Mouse (Mus musculus) fibroblast of lung, adult 2 months (primary cell): ENCODE data around the gene Cdk13.

Source experiments
- DNase-seq: peaks from one replicate; pipeline ENCODE4 v3.0.0-alpha.2; 2011; ENCODE audit warnings: low read depth

Cdk13 gene

DNA sequence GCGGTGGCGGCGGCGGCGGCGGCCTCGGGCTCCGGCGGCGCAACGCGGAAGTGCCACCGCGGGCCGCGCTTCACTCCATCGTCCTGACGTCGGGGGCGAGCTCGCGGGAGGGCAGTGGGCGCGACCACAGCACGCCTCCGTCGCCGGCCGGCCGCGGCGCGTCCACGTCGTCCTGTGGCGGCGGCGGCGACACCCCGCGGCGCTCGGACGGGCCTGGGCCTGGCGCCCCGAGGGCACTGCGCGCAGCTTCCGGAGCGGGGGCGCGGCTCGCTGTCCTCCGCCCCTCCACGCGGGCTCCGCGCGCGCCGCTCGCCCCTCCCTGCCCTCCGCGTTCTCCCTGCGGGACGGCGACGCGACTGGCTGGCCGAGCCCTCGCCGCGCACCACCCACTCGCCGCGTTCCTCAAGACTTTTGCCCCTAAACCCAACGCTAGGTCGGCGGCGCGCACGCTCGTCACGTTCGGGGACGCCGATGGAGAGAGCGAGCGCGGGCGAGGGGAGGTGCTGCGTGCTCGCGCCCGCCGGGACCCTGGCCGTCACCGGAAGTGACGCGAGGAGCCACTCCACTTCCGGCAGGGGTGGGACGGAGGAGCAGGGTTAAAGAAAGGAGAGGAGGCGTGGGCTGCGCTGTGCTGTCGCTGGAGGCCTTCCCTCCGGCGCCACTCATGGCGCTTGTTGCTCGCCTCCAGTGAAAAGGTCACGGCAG lies at the start of gene Cdk13:
TSS of gene Cdk13 (minus strand) at position 189 of the 705 bp plus-strand sequence.
- peak; percentile 96 for DNase-seq

DNA sequence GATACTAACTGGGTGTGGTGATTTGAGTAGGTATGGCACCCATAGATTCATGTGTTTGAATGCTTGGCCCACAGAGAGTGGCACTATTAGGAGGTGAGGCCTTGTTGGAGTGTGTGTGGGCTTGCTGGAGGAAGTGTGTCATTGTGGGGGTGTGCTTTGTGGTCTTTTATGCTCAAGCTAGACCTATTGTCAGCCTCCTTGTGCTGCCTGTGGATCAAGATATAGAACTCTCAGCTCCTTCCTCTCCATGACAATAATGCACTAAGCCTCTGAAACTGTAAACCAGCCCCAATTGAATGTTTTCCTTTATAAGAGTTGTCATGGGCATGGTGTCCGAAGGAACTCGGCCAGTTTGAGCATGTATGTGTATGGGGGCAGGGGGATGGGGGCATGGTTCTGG lies 38.4 kb upstream of the Cdk13 start:
- no peak for DNase-seq

DNA sequence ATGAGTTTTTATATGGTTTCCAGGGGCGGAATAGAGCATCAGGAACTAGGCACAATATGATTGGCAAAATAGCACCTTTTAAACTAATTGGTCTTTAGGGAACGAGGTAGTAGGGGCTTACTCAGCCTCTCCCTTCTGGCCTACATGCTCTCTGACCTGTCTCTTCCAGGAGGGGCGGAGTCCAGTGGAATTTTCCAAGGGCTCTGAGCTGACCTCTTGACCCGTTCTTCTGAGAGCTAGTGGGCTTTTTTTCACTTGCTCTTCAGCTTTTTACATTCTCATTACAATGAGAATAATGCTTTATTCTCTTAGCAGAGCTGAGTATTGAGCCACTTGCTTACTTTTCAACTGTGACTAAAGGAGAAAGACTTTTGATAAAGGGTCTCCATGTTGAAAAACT lies 37.9 kb upstream of the Cdk13 start:
- no peak for DNase-seq

DNA sequence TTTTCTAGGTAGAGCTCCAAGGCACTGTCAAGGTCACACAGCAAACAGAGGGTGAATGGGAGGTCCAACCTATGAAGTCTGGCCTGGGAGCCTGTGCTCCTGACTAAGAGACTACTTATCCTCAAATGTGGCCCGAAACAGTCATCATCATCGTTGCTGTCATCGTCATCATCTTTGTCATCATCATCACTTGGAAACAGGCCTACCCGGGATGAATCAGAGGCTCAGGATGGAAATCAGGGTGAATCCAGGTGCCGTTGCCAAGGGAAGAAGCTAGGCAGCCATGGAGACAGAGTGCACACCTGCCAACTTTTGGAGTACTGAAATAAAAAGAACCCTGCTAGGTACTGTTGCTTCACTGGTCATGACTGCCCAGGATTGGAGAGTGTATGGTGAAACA lies 34.2 kb upstream of the Cdk13 start:
- DNase-seq: no peak

DNA sequence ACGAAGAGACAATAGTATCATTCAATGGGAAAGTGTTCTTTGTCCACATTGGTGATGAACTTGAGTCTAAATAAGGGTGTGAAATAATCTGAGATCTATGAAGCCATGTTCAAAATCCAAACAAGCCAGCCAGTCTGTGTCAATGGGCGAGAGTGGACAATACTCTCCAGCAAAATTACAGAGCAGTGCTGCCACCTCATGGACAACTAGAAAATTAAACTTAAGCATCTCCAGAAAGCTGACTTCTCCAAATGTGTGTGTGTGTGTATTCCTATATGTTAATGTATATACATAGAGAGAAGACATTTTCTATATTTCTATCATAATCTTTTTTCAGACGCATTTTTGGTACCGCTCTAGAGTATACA lies 33.6 kb upstream of the Cdk13 start:
- peak; percentile 12 for DNase-seq

DNA sequence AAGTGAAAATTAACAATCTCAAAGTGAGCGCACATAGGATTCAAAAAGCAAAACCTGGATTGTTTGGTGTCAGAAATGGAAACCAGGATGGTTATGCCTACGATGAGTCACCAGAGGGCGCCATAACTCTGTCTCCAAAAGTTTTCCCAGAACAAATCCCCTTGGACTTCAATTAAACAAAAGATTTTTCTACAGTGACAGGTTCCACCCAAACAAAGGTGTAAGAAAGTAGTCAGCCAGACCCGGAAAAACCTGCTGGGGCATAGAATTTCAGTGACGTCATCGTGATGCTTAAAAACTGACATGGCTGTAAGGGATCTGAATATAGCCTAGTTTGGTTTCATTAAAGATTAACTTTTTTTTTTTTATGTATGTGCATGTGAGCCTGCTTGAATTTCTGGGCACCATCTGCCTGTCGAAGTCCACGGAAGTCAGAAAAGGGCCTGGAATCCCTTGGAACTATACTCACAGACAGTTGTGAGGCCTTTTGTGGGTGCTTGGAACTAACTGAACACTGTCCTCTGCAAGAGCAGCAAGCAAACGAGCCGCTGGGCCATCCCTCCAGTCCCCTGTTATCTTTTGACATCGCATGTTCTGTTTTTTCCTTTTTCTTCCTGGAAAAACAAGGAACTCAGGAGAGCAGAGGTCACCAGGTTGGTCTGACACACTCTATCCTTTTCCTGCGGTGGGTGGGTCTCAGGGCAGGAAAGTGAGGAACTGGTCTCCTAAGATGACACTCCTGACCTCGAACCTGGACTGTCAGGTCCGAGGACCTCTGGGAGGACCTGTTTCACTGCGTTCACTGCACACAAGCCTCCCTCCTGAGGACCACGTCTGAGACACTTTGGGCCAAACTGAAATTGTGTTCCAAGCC lies 33.0 kb upstream of the Cdk13 start:
- DNase-seq: peak; percentile 9

DNA sequence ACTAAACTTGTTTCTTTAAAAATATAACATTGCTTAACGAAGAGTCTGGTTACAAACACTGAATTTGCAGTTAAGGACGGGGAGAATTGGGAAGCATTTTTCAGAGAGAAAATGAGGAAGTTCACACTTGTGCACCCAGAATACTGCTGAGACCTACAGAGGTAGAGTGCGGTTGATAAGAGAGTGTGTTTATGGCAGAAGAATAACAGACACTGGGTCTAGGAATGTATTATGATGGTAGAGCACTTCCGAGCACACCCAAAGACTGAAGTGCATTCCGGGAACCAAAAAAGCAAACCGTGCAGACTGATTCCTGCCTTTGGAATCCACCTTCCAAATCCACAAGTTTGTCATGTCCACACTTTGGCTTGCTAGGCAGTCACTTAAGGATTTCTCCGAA lies 31.9 kb upstream of the Cdk13 start:
- DNase-seq: no peak

DNA sequence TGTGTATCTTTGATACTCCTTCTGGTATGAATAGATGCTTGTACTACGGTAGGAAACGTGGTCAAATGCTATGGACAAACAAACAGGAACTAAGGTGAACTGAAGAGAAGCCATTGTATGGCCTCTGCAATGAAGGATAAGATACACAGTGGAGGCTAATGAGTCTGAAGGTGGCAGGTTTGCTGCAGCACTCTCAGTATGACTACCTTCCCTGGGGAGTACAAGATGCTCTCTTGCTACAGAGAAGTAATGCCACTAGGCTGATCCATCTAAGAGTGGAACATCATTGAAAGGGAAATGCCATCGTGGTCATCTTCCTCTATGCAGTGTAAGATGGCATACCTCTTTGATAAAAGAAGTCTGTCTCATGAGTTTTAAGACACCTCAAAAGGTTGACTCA lies 28.0 kb upstream of the Cdk13 start:
- DNase-seq: no peak

DNA sequence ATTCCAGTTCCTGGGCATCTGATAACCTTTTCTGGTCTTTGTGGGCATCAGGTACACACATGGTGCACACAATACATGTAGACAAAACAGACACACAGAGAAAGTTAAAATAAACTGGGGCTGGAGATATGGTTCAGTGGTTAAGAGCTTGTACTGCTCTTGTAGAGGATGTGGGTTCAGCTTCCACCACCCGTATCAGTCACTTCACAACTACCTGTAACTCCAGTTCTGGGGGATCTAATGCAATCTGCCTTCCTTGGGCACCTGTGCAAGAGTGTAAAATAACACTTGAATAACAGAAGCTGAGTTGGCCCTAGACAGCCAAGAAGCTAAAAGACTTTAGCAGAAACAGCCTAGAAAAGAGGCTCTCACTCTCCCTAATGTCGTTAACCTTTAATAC lies 12.3 kb upstream of the Cdk13 start:
- no peak for DNase-seq

DNA sequence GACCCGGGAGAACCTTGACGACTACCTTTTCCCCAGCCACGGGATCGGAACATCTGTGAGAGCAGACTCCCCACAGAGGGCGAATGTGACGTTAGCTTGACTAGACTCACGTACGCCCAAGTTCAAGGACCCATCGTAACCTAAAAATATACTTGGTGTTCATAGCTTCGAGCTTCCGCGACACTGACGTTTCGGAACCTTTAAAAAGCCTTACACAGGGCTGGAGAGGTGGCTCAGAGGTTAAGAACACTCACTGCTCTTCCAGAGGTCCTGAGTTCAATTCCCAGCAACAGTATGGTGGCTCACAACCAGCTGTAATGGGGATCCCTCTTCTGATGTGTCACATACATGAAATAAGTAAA lies 698 bp upstream of the Cdk13 start:
- DNase-seq: no peak

DNA sequence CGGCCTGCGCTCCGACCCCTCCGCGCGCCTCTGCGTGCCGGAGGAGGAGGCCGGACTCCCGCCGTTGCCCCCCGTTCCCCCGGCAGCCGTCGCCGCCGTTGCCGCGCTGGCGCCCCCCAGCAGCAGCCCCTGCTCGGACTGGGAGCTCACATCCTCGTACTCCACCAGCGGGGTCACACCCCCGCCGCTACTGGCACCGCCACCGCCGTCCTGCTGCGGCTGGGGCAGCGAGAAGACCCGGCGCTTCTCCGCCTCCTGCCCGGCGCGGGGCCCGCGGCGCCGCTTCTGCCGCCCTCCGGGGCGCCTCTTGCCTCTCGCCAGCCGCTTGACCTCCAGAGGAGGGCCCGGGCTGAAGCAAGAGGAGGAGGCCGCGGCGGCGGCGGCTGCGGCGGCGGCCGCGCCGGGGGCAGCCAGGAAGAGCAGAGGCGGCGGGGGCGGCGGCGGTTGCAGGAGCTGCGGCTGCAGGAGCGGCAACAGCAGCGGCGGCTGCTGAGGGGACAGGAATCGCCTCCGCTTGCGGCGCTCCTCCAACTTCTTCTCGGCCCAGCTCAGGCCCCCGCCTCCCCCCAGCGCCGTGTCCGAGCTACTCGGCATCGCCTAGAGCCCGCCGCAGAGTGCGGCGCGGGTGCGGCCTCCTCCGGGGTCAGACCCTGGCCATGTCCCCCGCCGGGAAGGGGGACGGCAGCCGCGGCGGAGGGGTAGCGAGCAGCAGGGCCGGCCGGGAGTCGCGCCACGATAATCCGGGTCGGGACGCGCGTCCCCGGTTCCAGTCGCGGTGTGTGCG lies 647 bp downstream of the Cdk13 start:
- no peak for DNase-seq

DNA sequence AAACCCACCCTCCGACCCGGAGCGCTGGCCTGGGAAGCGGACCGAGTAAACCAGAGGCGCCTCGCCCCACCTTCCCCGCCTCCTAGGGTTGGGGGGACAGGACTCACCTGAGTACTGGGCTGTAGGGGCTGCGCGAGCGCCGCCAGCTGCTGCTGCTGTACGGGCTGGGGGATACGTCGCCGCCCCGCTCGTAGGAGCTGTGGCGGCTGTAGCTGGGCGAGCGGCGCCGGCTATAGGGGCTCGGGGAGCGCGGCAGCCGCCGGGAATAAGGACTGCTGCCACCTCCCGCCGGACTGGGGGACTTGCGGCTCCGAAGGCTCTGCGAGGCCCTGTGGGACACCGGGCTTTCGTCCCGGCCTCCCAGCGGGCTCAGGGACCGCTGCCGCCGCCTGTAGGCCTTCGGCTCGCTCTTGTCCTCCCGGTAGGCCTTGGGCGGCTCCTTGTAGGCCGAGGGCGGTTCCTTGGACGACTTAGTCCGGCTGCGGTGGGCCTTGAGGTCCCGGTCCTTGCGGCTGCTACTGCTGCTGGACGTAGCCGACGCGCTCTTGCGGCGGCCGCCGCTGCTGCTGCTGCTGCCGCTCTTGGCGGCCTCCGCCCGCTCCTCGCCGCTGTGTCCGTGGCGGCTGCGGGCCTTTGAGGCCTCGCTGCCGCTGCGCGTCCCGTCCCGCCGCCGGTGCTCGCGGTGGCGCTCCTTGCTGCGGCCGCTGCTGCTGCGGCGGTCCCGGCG lies 1.4 kb downstream of the Cdk13 start:
- DNase-seq: no peak

DNA sequence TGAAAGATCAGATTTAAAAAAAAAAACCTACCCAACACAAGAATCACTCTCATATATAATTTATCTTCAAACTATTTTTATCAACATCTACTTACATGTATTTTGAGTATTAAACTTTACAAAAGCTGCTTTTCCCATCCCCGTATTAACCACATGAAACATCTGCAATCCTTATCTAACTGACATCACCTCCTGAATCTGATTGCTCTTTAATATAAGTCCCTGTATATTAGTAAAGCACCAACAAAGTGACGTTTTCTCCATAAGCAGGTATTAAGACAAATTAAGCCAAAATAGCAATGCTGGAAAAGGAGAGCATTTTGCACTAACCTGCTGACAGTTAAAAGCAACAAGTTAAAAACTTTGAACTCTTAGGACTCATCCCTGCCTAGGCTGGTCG lies 2.0 kb downstream of the Cdk13 start:
- DNase-seq: no peak

DNA sequence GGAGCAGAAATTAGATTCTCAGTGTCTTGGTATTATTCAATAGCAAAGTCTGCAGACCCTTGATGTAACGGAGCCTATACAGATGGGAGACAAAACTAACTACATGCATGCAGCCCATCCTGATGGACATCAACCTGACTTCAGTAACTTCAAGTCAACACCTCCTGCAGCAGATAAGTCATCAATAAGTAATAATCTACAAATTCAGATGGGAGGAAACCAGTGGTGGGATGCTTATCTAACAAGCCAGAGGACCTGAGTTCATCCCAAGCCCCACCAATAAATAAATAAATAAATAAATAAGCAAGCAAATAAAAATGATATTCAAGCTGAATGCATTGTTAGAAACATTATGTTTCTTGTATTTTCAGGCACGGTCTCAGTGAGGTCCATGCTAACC lies 5.2 kb downstream of the Cdk13 start:
- no peak for DNase-seq

DNA sequence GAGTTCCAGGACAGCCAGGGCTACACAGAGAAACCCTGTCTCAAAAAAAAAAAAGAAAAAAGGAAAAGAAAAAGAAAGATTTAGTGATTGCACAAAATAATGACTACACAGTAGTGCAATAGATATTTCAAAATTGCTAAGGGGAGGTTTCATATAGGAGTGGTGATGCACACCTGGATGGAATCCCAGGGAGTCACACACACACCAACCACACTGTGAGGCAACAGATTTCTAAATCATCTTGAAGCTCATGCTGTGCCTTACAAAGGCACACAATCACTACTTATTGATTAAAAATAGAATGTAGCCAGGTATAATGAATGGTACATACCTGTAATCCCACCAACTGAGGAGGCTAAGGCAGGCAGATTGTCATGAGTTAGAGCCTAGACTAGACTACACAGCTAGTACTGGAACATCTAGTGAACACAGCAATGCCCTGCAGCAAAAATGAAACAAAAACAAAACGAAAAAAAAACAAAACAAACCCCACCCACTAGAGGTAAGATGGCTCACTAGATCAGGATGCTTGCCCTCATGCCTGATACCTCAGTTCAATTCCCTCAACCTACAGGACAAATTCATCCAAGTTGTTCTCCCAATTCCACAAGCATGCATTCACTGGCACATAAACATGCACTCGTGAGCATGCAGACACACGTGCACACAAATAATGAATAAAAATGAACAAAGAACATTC lies 9.0 kb downstream of the Cdk13 start:
- no peak for DNase-seq

DNA sequence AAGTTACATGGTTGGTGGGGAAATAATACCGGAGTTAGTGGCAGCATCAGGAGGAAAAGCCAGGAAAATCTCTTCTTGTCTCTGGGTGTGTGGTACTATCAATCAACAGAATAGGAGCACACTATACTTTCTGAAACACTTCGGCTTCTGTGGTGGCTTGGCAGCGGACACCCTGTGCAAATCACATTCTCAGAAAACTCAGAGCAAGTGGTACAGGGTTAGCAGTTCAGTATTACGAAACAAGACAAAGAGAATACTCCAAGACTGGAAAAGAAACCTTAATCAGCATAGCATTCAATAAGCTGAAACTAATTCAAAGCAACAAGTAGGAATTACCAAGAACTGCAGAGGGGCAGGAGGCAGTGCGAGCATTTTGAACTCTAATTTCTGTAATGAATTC lies 21.3 kb downstream of the Cdk13 start:
- DNase-seq: no peak

DNA sequence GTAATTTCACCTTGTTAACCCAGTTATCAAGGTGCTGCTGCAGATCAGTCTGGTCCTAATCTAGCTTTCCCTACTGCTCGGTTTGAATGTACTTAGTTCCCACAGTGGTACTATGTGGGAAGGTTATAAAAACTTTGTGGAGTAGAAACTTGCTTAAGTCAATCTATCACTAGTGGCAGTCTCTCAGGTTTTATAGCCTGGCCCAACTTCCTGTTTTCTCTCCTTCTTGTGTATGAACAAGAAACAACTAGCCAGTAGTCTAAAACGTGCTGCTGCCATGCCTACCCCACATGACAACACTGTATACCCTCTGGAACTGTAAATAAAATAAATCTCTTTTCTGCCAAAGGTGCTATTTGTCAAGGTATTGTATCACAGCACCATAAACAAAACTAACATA lies 25.0 kb downstream of the Cdk13 start:
- DNase-seq: no peak

DNA sequence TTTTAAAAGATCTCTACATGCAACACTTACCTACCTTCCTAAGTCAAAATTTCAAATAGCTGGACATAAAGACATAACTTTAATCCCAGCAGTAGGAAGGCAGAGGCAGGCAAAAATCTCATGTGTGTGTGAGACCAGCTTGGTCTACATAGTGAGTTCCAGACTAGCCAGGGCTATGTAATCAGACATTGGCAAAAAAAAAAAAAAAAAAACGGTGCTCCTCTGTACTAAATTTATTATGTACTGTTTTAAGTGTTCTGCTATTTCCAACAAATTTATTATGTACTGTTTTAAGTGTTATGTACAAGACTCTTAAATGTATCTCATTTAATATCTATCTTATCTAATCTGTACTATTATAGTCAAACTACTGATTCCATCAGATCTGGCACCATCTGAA lies 28.6 kb downstream of the Cdk13 start:
- DNase-seq: no peak

DNA sequence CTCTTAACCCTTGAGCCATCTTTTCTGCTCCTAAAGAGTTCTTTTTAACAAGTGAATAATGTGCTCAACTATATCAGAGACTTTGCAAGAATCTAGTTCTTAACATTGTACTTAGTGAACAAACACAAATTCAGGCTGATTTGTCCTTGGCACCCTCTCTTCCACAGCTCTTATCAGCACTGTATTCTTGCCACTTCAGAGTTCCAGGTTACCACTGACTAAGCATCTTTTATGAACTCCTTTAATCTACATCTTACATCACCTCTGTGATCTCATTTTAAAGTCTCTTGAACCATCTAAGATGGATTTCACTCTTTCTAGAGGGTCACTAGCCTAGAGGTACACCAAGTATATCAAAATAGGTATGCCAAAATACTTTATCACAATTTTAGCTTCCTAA lies 29.5 kb downstream of the Cdk13 start:
- DNase-seq: no peak

DNA sequence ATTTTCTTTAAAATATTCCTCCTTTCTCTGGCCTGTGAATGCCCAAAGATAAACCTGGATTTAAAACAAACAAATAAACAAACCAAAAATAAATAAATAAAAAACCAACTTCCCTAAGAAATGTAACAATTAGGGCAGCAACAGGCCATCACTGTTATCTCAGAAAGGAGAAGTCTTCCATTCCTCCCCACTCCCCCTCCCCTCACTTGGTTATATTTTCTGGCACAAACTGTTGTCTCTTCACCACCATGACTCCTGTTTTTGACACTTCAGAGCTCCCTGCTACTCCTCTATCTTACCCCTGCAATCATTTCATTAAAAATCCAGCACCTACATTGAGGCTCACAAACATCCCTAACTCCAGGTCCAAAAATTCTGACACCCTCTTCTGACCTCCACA lies 31.8 kb downstream of the Cdk13 start:
- no peak for DNase-seq

DNA sequence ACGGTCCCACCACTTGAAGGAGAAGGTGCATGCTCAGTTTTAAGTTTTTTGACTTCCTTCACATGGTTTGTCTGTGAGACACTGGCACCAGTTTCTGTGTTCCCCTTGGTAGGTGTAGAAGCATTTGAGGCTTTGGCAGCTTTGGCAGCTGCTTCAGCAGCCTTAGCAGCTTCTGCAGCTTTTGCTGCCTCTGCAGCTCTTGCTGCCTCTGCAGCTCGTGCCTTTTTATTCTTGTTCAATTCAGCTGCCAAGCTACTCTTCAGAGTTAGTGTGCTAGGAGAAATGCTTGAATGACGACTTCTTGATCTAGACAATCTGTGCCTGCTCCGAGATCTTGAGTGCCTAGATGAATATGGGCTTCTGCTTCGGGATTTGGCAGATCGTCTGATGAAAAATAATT lies 32.3 kb downstream of the Cdk13 start:
- DNase-seq: no peak

DNA sequence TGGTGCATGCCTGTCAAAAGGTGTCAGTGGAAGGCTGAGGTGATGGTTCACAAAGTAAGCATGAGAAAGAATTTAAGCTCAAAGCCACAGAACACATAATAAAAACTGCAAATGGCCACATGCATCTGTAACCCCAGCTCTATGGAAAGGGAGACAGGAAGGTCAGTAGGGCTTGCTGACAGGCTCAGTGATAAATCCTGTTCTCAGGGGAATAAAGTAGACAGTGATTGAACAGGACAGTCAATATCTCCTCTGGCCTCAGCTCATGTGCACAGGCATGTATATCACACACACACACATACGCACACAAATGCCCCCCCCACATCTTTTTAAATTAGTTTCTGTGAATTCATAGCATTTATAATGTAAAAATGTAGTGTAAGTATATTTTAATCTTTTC lies 42.5 kb downstream of the Cdk13 start:
- no peak for DNase-seq
